ENCODE assay signal across 8 mouse cellular contexts in the genomic region with DNA sequence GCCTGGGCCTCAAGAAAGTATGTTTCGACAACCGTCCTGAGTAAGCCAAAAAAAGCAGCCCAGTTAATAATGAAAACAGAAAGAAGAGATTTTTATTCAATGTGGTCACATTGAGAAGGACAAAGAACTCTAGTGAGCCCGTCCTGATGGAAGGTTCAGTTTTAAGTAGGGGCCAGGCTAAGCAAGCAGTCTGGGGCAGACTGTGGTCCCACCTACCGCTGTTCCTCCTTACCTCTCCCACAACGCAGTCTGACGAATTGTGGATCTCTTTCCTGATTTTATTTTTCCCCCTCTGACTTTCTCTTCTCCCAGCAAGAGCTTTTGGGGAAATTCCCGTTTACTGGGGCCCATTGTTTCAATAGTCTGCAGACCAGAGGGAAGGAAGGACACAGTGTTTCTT. TPM values are rescaled to one million over a fixed set of nuclear protein-coding genes. Genes with fewer than 3 reads are reported as not detected.
DNase-seq lines count a peak whose midpoint lies in the region; ATAC-seq and TF ChIP-seq lines count a peak whose summit lies in the region.

No protein-coding gene starts in this region.

- no peaks in the 10 kb centered on the region for H3K79me2 ChIP-seq in liver, adult 2 months (ENCODE audit: control insufficient read depth, insufficient read depth, low read length)

- no peak overlapping the region for H3K4me3 ChIP-seq in liver, adult 2 months (ENCODE audit: insufficient read depth, low read depth, low read length)
- peak overlapping the region; percentile 35; the same call in 1 of the 2 replicates for H3K4me3 ChIP-seq in embryonic facial prominence, embryonic 15.5 days (replicated peaks)
- H3K4me3 ChIP-seq in intestine, embryonic 16.5 days (ENCODE audit: low read length): peak overlapping the region; percentile 35
- no peak overlapping the region for H3K4me3 ChIP-seq in neural tube, embryonic 14.5 days (ENCODE audit: low read depth, low read length)

- no peaks in the 10 kb centered on the region for H3K9me3 ChIP-seq in embryonic facial prominence, embryonic 15.5 days (replicated peaks)
- H3K9me3 ChIP-seq in intestine, embryonic 16.5 days (ENCODE audit: control insufficient read depth, low read length): no peaks in the 10 kb centered on the region
- H3K9me3 ChIP-seq in neural tube, embryonic 14.5 days (ENCODE audit: control insufficient read depth, low read length): no peaks in the 10 kb centered on the region

- TF ChIP-seq CTCF in liver, adult 2 months (IDR thresholded peaks at IDR 0.05; ENCODE audit: low read depth, low read length): no peak

- peaks cover 8% of the 10 kb centered on the region for H3K4me1 ChIP-seq in liver, adult 2 months (ENCODE audit: control insufficient read depth, insufficient read depth, low read length)
- peaks cover 46% of the 10 kb centered on the region for H3K4me1 ChIP-seq in embryonic facial prominence, embryonic 15.5 days
- H3K4me1 ChIP-seq in intestine, embryonic 16.5 days (ENCODE audit: control insufficient read depth, insufficient read depth, low read length): peaks cover 32% of the 10 kb centered on the region
- H3K4me1 ChIP-seq in neural tube, embryonic 14.5 days (ENCODE audit: control insufficient read depth, insufficient read depth, low read length): peaks cover 26% of the 10 kb centered on the region; the same call in 1 of the 2 replicates

- TF ChIP-seq POLR2A in liver, adult 2 months (IDR thresholded peaks at IDR 0.05; ENCODE audit: extremely low read depth, insufficient read depth, low read length): no peak

- ATAC-seq in embryonic facial prominence, embryonic 15.5 days (ENCODE audit: insufficient number of reproducible peaks, low FRiP score, low TSS enrichment, low read depth): no peak
- peak; percentile 10; the same call in 1 of the 2 replicates for ATAC-seq in intestine, embryonic 16.5 days
- no peak for ATAC-seq in neural tube, embryonic 14.5 days (ENCODE audit: low read depth)

- no peak overlapping the region; the same call in 1 of the 2 replicates for H3K9ac ChIP-seq in liver, adult 2 months (ENCODE audit: low read depth, low read length)
- no peak overlapping the region for H3K9ac ChIP-seq in embryonic facial prominence, embryonic 15.5 days
- H3K9ac ChIP-seq in intestine, embryonic 16.5 days (ENCODE audit: low read depth, low read length): peak overlapping the region; percentile 73
- H3K9ac ChIP-seq in neural tube, embryonic 14.5 days (replicated peaks; ENCODE audit: low read depth, low read length): no peak overlapping the region

- peak overlapping the region; percentile 96 for H3K27ac ChIP-seq in liver, adult 2 months (replicated peaks; ENCODE audit: insufficient read depth, low read depth, low read length)
- H3K27ac ChIP-seq in embryonic facial prominence, embryonic 15.5 days (replicated peaks): peak overlapping the region; percentile 96
- peak overlapping the region; percentile 96 for H3K27ac ChIP-seq in intestine, embryonic 16.5 days (ENCODE audit: low read length)
- peak overlapping the region; percentile 94 for H3K27ac ChIP-seq in neural tube, embryonic 14.5 days (ENCODE audit: low read depth, low read length)

- DNase-seq in liver, adult 2 months (ENCODE audit: extremely low read depth, low read depth, low spot score): no peak
- DNase-seq in liver: no peak
- no peak for DNase-seq in spleen, adult 18-20 months
- DNase-seq in retina, postnatal 1 day: no peak
- DNase-seq in gastrocnemius, postnatal 4 days (ENCODE audit: low spot score in 2 of 2): no peak

- WGBS in liver, adult 2 months: 60% methylated on average over 7 of the region's 7 CpGs
- 14% methylated on average over 7 of the region's 7 CpGs for WGBS in embryonic facial prominence, embryonic 15.5 days
- WGBS in intestine, embryonic 16.5 days: 13% methylated on average over 7 of the region's 7 CpGs
- 20% methylated on average over 7 of the region's 7 CpGs for WGBS in neural tube, embryonic 14.5 days

- H3K36me3 ChIP-seq in liver, adult 2 months (ENCODE audit: control insufficient read depth, insufficient read depth, low read length): no peaks in the 10 kb centered on the region
- no peaks in the 10 kb centered on the region for H3K36me3 ChIP-seq in embryonic facial prominence, embryonic 15.5 days
- no peaks in the 10 kb centered on the region for H3K36me3 ChIP-seq in intestine, embryonic 16.5 days (ENCODE audit: control insufficient read depth, insufficient read depth, low read length)
- no peaks in the 10 kb centered on the region for H3K36me3 ChIP-seq in neural tube, embryonic 14.5 days (ENCODE audit: control insufficient read depth, insufficient read depth, low read length)

- H3K4me2 ChIP-seq in embryonic facial prominence, embryonic 15.5 days (replicated peaks): peak overlapping the region; percentile 52
- H3K4me2 ChIP-seq in intestine, embryonic 16.5 days (ENCODE audit: low read depth, low read length): peak overlapping the region; percentile 65
- no peak overlapping the region for H3K4me2 ChIP-seq in neural tube, embryonic 14.5 days (ENCODE audit: low read depth, low read length)

- no peaks in the 10 kb centered on the region for H3K27me3 ChIP-seq in liver, adult 2 months (ENCODE audit: control insufficient read depth, insufficient read depth, low read length)
- H3K27me3 ChIP-seq in embryonic facial prominence, embryonic 15.5 days: no peaks in the 10 kb centered on the region
- H3K27me3 ChIP-seq in intestine, embryonic 16.5 days (replicated peaks; ENCODE audit: control insufficient read depth, insufficient read depth, low read length): no peaks in the 10 kb centered on the region
- H3K27me3 ChIP-seq in neural tube, embryonic 14.5 days (ENCODE audit: control insufficient read depth, insufficient read depth, low read length): no peaks in the 10 kb centered on the region

RNA-seq across cellular contexts. Expression of a gene that starts 21.5 kb away (rescaled TPM):
- 123 and 142 TPM in 2 replicates for total RNA-seq in liver, adult 2 months (2014; rRNA removed)
- polyA plus RNA-seq in liver, adult 2 months (2012; rRNA removed): 45.6 and 51.7 TPM in 2 replicates
- polyA plus RNA-seq in embryonic facial prominence, embryonic 15.5 days (2015; fragmentation: Nextera tagmentation; extraction: Ambion mirVana): 541 and 546 TPM in 2 replicates
- 397 and 409 TPM in 2 replicates for polyA plus RNA-seq in intestine, embryonic 16.5 days (2015; fragmentation: Nextera tagmentation; extraction: Ambion mirVana)
- polyA plus RNA-seq in neural tube, embryonic 14.5 days (2014; fragmentation: Nextera tagmentation; extraction: Ambion mirVana): 439 and 545 TPM in 2 replicates
- total RNA-seq in gastrocnemius, postnatal 4 days (2021): 100 to 1,000 TPM; 884 to 908 TPM

Comparison
In these comparisons a context has a peak if more than half of its experiments do, and no peak if none do; other contexts are left out.
1. H3K4me3 ChIP-seq: peak in embryonic facial prominence, embryonic 15.5 days (single experiment) and intestine, embryonic 16.5 days (single experiment); none in liver, adult 2 months (single experiment) and neural tube, embryonic 14.5 days (single experiment).
2. Peak in every context shown above with its lines, with median percentiles within 50 percentile points of each other: H3K27ac ChIP-seq.